Mouse (Mus musculus) lung, postnatal 0 days (tissue): Measurements from ENCODE around the gene Cnr2.

Source experiments
- CTCF ChIP-seq: IDR thresholded peaks from 2 replicates; pipeline ENCODE4 v1.5.1; 2016; ENCODE audit warnings: antibody characterized with exemption, mild to moderate bottlenecking
- EP300 ChIP-seq: IDR thresholded peaks from 2 replicates; pipeline ENCODE4 v1.6.1; 2016; ENCODE audit warnings: antibody characterized with exemption, mild to moderate bottlenecking, control low read depth

GRCm38 (mm10) chr4:135880576-135880975 lies 14.6 kb upstream of the Cnr2 start:
- no peak for TF ChIP-seq CTCF
- no peak for TF ChIP-seq EP300
